Mouse (Mus musculus) cerebellum, adult 11 months (tissue): ENCODE data around the gene Sprr2i.

Source experiments
- DNase-seq: peaks from one replicate; pipeline ENCODE4 v3.0.0; 2022

Sprr2i gene

GRCm38 (mm10) chr3:92407691-92408090, at the start of gene Sprr2i:
TSS of gene Sprr2i (plus strand) at chr3:92407991.
- no peak for DNase-seq

- DNase-seq = no peak
Observed at GRCm38 (mm10) chr3:92361619-92362018, 46.2 kb upstream of the Sprr2i start.

GRCm38 (mm10) chr3:92364887-92365286, 42.9 kb upstream of the Sprr2i start, which contains the start of gene Sprr2f:
TSS of gene Sprr2f (plus strand) at chr3:92365187.
- no peak for DNase-seq

- no peak for DNase-seq
Observed at GRCm38 (mm10) chr3:92373613-92374012, 34.2 kb upstream of the Sprr2i start.

GRCm38 (mm10) chr3:92385385-92385784, 22.4 kb upstream of the Sprr2i start, which contains the start of gene Sprr2h:
TSS of gene Sprr2h (plus strand) at chr3:92385685.
- no peak for DNase-seq

GRCm38 (mm10) chr3:92394301-92394700, 13.5 kb upstream of the Sprr2i start:
- DNase-seq = no peak

GRCm38 (mm10) chr3:92417782-92418181, 10.0 kb downstream of the Sprr2i start, which contains the start of gene Sprr2j-ps:
TSS of gene Sprr2j-ps (plus strand) at chr3:92418082.
- DNase-seq = no peak

- no peak for DNase-seq
Observed at GRCm38 (mm10) chr3:92429323-92429722, 21.5 kb downstream of the Sprr2i start, which contains the start of gene Gm9774. TSS of gene Gm9774 (minus strand) at chr3:92429423.

- no peak for DNase-seq
Observed at GRCm38 (mm10) chr3:92432282-92432681, 24.5 kb downstream of the Sprr2i start, which contains the start of gene Sprr2k. TSS of gene Sprr2k (plus strand) at chr3:92432582.

- DNase-seq = no peak
Observed at GRCm38 (mm10) chr3:92438689-92439088, 30.9 kb downstream of the Sprr2i start, which contains the start of gene Sprr1b. TSS of gene Sprr1b (minus strand) at chr3:92438789.

- no peak for DNase-seq
Observed at GRCm38 (mm10) chr3:92440177-92440576, 32.4 kb downstream of the Sprr2i start.

GRCm38 (mm10) chr3:92455151-92455550, 47.4 kb downstream of the Sprr2i start:
- DNase-seq = no peak

- DNase-seq = no peak
Observed at GRCm38 (mm10) chr3:92458620-92459019, 50.8 kb downstream of the Sprr2i start, which contains the start of gene Sprr3. TSS of gene Sprr3 (minus strand) at chr3:92458720.
